Mouse (Mus musculus): Measurements from ENCODE around the gene Cxcl2.

The Cxcl2 gene

DNA sequence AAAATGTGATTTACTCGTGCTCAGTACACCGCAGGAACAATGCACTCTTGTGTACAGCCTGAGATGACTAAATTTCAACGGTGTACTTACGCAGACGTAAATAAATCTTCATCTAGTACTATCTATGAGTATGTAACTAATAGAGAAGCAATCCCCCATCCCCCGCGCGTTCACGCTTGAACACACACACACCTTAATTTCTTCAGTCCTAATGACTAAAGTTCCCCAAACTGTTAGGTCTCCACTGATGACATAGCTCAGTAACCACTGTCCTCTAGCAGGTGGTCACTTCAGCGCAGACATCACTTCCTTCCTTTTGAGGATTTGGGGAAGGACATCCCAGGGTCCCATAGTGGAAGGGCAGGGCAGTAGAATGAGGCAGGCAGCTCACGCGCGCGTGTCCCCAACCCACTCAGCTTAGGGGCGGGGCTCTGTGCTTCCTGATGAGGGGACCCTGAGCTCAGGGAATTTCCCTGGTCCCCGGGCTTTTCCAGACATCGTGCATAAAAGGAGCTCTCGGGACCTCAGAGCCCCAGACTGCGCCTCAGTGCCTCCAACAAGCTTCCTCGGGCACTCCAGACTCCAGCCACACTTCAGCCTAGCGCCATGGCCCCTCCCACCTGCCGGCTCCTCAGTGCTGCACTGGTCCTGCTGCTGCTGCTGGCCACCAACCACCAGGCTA is at the start of gene Cxcl2:
TSS of gene Cxcl2 (plus strand) at position 533 of the 682 bp plus-strand sequence.
- DNase-seq, result no peak

DNA sequence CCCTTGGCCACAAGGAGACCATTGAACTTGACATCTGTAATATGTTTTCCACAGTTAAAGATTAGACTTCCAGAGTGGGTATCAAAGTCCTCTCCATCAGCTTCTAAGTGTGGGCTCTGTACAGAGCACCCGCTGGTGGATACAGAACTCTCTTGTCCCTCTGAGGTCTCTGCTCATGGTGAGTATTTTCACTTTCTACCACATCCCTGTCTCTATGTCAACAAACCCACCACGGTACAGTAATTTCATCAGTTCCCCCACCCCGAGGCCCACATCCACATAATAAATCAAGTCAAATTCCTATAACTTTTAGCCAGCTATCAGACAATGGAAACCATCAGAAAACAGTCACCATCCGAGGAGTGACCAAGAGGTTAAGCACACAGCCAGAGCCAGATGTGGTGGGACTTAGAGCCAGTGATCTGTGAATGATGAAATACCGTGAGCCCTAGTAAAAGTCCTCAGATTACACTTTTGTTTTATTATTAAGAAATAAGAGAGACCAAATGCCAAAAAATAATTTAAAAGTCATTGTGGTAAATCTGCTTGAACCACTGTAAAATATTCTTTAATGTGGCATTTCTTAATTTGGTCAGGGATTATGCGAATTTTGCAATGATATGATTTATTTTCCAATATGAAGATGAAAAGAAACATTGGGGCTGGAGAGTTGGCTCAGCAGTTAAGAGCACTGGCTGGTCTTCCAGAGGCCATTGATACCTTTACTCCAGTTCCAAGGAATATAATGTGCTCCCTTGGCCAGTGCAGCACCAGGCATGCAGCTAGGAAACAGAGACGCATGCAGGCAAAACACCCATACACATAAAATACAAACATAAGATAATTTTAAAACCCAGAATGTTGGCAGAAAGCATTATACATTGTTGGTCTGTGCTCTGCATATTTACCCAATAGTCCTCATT is 48.1 kb upstream of the Cxcl2 start:
- DNase-seq, result no peak

DNA sequence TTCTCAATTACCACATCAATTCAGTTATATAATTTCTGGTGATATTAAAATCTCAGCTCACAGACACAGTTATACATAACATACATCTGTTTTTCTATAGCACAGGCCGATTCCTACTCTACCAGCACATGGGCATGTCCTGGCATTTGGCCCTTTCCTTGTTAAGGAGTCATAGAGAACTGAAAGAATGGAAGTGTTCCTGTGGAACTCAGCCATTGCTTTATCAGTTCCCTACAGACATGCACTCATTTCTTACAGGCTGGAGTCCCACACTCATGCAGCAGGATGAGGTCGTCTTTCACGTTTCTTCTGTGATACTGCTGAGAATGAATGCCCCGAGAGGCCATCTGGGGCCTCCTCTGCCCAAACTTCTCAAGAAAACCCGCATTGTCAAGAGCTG is 46.2 kb upstream of the Cxcl2 start:
- no peak for DNase-seq

DNA sequence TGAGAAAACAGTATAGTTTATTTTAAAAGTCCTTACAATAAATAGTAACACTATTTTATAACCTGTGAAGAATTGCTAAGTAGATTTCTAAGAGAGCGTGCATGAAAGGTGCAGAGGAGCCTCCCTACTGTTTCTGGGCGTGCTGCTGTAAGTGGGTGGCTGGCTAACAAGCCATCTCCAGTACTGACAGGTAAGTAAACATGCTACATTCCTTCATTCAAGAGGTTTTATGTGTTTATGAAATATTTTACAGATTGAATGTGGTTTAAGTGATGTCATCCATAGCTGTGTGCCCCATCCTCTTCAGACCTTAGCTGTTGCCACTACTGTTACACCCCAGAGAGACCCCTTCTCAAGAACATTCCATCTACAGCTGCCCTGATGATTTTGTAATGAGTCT is 45.2 kb upstream of the Cxcl2 start:
- no peak for DNase-seq

DNA sequence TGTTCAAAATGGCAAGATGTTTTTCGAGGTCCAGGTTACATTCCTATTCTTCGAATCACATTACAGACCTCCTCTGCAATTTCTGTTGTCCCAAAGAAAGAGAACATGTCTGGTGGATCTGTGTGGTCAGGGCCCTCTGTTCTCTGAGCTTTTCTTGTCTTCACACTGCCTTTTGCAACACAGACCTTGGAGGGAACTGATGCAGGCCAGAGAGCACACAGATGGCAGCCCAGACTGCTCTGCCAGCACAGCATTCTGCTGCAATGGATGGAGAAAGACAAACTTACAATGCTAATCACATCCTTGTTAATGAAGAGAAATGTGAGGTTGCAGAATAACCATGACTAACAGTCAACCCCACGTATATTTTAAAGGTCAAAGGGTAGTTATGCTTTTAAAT is 44.6 kb upstream of the Cxcl2 start:
- DNase-seq, result no peak

DNA sequence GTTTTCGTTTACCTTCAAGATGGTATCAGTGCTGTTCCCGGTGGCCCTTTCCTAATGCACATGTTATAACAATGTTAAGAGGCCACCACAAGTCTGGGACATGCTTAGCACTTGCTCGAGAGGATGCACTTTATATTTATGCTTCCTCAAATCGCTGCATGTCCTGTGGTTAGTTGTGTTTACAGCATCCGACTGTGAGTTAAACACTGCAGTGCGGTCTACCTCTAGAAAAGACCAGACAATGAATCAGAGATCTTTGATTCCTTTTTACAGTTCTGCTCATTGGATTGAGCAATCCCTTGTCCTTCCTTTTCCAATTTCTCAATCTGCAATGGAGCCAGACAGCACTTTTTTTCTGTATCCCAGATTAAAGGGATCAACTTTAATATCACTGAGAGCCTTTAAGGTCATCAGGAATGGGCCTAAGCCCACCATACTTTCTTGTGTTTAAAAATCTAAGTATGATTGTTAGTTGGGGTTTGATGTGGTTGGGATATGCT is 41.7 kb upstream of the Cxcl2 start:
- DNase-seq, result no peak

DNA sequence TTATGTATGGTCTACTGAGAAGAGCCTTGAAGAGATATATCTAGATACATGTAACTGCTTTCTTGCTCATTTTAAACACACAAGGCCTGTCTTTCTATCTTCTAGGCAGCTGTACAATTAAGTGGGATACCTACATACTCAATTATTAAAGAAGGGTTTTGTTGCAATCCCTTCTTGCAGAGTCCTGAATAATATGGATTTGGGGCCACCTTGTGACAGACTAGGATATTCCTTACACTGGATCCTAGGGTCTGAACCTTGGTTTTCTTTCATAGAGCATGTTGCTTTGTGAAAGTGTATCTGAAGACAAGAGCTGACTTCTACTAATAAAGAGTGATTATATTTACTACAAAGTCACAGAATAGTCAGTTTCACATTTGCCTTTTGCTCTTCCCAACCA is 36.9 kb upstream of the Cxcl2 start:
- DNase-seq, result no peak

DNA sequence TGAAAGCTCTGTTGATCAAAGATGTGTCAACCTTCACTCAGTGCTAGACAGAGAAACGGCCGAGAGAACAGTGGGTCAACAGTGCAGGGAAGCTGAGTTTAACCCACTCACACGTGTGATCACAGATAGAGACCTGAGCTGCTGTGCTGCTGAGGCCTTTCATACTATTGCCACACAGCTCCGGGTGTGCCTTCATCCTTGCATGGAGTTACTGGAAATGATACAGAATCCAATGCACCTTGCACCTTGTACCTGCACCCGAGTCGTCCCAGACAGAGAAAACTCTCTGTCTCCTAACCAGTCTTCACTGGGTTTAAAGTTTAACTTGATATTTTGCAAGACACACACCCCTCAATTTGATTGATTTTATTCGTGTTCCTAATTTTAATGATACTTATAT is 31.3 kb upstream of the Cxcl2 start:
- DNase-seq, result no peak

DNA sequence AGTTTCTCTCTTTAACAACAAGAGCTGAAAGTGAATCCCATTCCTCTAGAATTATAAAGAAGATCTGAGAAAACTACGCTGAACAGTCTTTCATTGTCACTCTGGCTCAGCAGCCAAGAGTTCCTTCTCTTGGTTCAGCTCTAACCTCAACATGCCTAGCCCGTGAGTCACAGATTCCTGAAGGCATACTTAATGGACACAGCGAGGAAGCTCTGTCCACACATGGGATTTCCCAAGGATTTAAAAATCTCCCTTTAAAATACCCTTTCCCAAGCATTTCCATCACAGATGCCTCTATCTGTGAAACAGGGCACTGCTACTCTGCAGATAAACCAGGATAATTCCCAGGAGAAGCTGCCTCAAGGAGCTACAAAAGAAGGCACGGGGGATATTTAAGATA is 27.6 kb upstream of the Cxcl2 start:
- DNase-seq, result no peak

DNA sequence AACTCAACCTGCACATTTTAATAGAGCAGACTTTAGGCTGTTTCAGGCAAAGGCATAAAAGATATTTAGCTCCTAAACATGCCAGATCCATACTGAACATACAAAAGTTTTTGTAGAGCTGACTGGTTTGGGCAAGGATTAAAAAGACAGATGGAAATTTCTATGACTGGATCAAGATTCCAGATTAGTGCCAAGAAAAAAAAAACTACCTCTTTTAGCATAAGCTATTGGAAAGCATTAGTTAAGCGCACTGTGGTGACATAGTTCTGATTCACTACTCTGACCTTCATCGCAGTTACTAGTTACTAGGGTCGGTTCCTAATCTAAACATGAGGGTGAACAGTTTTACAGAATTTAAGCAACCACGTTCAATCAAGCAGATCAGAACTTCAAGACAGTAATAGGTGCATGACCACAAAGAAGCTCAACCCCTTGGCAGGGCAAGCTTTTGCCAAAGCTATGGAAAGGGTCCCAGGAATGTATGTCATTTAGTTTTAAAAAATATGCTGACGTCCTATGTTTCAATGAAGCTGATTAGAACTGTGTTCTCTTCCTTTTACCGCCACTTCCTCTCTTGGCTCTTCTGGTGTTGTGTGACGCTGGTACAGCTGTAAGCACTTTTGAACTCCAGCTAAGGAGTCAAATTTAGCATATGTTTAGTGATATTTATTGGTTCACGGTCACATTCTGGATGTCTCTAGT is 27.0 kb upstream of the Cxcl2 start:
- no peak for DNase-seq

DNA sequence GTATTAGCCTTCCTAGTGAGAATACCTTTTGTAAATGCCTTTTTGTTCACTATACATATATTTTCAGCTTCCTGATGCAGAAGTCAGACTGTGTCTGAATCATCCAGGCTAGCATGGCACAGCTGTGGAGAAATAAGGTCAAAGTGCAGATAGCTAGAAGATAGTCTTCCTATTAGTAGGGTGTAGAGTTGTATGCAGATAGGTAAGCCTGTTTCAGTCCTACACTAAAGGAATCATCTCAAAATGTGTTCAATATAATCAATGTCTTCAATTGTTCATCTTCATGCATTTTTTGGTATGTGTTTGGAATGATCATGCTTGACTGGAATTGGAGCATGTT is 26.5 kb upstream of the Cxcl2 start:
- DNase-seq, result no peak

DNA sequence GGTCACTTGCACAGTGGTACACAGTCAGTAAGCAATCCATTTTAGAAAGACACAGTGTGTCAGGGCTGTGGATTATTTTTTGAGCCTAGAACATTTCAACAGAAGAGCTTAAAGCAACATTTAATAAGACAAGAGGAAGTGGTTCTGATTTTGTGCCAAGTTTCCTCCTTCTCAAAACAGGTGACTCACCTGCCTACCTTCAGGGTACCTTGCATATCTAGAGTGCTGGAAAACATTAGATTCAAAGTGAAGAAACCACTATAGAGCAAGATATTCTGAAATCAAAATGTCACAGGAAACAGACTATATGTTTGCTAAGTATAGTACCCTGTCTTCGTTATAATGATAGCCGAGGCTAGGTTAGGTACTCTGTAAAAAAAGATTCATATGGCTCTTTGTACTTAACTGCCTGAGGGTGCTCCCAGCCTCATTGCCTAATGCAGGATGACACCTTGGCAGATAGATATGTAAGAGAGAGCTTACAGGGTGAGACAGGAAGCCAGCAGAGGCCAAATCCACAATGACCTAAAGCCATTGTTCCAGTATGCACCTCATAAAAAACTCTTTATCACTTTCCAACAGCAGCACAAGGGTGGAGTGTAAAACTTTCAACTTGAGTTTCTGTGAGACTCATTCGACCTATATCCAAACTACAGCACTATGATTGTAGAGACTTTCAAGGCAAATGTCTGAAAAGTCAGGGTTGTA is 24.2 kb upstream of the Cxcl2 start:
- no peak for DNase-seq

DNA sequence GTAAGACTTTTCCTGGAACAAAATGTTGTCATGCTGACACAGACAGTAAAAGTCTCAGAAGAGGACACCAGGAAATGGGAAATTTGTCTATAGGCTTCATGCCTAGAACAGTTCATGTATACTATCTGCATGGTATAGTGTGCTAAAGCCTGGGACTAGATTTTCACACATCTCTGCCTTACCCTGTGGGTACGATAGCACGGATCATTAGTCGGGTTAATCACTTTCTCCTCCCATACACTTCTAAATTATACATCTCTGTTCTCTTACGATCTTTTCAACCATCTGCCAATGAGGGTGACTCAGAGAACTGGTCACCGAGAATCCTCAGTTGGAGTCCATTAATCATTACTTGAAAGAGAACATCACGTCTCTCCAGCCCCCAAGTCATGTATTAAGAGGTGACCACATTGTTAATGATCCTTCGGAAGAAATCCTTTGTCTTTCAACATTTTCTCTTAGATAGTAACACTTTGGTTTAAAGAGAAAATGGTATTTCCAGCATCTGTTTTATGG is 23.3 kb upstream of the Cxcl2 start:
- no peak for DNase-seq

DNA sequence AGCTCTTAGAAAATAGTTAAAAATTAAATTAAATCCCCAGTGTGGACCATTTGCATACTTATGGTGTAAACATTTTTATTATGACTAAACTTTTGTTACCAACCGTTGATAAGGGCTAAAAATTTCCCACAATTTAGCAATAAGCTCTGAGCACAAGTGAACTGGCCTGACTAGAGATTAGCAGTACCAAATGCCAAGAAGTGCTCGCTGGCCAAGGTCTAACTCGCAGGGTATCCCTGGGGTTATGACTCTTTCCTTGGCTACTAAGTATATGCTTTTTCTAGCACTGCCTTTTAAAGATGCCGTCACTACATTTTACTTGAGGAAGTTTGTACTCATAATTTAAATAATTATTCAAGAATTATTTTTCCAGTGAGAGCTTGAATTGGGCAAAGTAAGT is 22.6 kb upstream of the Cxcl2 start:
- DNase-seq, result no peak

DNA sequence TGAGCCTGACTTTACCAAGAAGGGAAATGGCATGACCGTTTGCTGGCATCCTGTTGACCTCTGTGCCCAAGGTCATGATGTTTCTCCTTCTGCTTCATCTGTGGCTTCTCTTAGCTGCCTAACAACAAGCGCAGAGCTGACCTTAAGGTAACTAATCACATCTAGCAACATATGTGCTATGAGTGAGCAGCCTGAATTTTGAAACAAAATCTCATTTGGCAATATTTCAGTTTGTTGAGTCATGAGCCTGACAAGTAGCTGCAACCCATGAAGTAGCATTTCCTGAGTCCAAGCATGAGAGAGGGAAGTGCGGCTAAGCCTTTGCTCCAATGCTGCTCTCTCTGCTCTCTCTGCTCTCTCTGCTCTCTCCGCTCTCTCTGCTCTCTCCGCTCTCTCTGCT is 22.0 kb upstream of the Cxcl2 start:
- no peak for DNase-seq

DNA sequence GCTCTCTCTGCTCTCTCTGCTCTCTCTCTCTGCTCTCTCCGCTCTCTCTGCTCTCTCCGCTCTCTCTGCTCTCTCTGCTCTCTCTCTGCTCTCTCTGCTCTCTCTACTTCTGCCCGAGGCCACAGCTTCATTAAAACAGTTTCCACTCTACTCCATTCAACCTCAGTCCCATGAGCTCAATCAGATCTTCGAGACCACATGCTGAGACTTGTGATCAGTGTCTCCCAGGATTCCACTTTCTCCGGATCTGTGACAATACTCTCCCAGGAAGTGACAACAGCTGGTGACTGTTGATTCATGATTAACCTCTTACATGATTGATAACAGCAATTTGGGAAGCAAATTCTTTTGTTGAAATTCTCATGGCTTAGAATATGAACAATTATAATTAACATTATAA is 21.5 kb upstream of the Cxcl2 start:
- no peak for DNase-seq

DNA sequence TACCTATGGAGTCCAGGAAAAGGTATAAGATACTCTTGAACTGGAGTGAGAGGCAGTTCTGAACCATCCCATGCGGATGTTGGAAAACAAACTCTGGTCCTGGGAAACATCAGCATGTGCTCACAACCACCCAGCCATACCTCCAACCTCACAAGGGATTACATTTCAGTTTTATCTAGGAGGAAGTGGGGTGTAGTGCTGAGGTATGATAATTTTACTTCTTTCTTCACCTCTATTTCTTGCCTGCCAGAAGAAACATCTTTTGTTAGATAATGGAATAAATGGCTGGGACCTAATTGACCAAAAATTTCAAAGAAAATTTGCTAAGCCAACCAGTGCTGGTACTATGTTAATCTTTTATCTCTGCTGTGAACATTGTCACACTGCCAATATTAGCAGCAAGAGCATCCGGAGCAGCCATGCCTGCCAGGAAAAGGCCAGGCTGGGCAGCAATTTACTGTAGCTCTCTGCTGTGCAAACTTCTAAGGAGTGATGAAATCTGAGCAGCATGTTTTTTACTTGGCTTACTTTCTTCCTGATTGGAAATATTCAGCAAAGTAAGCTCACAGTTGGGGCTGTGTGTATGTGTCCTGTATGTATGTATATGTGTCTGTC is 18.9 kb upstream of the Cxcl2 start:
- no peak for DNase-seq

DNA sequence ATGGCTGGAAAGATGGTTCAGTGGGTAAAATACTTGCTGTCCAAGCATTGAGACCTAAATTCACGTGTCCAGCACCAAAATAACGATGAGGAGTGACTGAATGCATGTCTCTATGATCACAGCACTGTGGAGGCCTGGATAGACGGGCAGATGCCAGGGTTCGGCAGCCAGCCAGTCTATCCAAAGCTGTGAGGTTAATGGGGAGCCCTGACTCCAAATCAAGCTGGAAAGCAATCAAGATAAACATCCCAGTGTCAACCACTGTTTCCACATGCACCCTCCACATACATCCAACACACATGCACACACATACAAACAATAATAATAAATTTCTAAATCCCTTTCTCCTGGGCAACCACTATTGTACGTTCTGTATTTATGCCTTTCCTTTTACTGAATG is 15.0 kb upstream of the Cxcl2 start:
- DNase-seq, result no peak

DNA sequence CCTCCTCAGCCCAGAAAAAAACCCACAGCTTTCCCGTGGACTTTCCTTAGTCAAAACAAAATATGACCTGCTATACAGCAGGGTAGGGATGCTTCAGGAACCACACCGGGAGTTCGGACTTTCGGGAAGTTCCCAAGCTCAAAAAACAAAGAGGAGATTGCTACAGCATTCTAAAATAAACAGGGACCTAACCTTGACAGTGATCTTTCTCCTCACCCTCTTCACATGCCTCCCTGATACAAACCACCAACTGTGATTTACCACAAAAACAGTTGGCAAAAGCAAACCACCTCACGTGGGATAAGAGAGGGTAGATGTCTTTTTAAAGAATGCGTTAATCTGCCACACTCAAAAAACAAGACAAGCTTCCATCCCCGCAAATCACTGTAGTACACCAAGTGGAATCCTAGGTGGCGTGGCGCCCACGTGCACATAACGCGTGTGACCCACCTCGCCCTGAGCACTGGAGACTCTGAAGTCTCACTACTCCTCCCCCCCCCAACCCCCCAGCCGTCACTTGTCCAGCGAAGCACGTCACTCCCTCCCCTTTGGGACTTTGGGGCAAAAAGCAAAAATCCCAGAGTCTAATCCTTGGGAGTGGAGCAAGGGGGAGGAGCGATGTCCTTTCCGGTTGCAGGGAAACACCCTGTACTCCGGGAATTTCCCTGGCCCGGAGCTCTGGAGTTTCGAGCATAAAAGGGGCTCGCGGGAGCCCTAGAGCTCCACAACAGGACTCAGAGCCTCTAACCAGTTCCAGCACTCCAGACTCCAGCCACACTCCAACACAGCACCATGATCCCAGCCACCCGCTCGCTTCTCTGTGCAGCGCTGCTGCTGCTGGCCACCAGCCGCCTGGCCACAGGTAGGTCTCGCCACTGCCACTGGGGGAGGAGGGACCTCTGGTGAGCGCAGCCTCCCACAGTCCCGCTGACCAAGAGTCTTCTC is 12.9 kb upstream of the Cxcl2 start, which contains the start of gene Cxcl1:
TSS of gene Cxcl1 (plus strand) at position 723 of the 945 bp plus-strand sequence.
- no peak for DNase-seq

DNA sequence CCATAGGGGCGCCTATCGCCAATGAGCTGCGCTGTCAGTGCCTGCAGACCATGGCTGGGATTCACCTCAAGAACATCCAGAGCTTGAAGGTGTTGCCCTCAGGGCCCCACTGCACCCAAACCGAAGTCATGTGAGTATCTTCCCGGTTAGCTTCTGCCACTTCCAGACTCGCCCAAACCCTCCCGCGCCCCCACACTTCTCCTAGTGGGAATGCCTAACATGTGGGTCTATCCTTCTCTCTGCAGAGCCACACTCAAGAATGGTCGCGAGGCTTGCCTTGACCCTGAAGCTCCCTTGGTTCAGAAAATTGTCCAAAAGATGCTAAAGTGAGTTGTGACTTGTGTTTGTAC is 12.2 kb upstream of the Cxcl2 start:
- DNase-seq, result no peak

DNA sequence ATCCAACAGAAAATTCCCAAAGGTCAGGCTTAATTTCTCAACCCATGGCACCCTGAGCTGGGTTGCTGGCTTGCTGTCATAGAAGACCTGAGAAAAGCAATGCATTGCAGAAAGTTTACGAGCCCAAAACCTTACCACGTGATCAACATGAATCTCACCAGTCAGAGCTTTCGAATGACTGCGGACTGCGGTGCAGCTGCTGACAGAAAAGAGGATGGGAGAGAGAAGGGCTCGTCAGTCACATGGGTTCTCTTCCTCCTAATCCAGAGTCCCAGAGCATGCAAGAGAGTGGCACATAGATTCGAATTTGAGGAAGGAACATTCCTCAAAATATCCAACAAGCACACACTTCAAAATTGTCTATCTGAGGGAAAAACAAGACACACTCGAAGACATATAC is 9.4 kb upstream of the Cxcl2 start:
- no peak for DNase-seq

All from thymus, adult 18-20 months (tissue).